Mouse (Mus musculus): ENCODE data around the gene Tex261. TPM values are rescaled to one million over a fixed set of nuclear protein-coding genes. Genes with fewer than 3 reads are reported as not detected.

The Tex261 gene
- polyA plus RNA-seq (2014; fragmentation: Nextera tagmentation; extraction: Ambion mirVana) = 63.5 and 76.4 TPM in 2 replicates

GRCm38 (mm10) chr6:83775638-83776293, at the start of gene Tex261:
Gene Tex261, minus strand, starts transcription at chr6:83775813.
- under 1% methylated on average over 45 of the region's 45 CpGs for whole genome bisulfite sequencing
- Histone ChIP-seq H3K27me3 (replicated peaks; ENCODE audit: control insufficient read depth, insufficient read depth, low read length) (no peaks in the 10 kb centered on the region), H3K4me2 (ENCODE audit: low read length) (peak within 1 kb of the TSS; percentile 79), H3K4me3 (ENCODE audit: low read depth, low read length) (peak within 1 kb of the TSS; percentile 88), H3K27ac (ENCODE audit: low read depth, low read length) (peak within 1 kb of the TSS; percentile 78), H3K4me1 (ENCODE audit: control insufficient read depth, insufficient read depth, low read length) (peaks cover 11% of the 10 kb centered on the region), H3K36me3 (ENCODE audit: control insufficient read depth, insufficient read depth, low read length) (peaks cover 24% of the 10 kb centered on the region), H3K9ac (ENCODE audit: low read length) (peak within 1 kb of the TSS; percentile 96), H3K9me3 (replicated peaks; ENCODE audit: control insufficient read depth, low read length) (no peaks in the 10 kb centered on the region)
- peak; percentile 98 for ATAC-seq
- DNase-seq (ENCODE audit: low spot score) = peak; percentile 92

GRCm38 (mm10) chr6:83821856-83822255, 46.2 kb upstream of the Tex261 start:
- H3K27me3 ChIP-seq (replicated peaks; ENCODE audit: control insufficient read depth, insufficient read depth, low read length) = no peaks in the 10 kb centered on the region
- no peak overlapping the region for H3K27ac ChIP-seq (ENCODE audit: low read depth, low read length)
- DNase-seq (ENCODE audit: low spot score) (peak; percentile 66), ATAC-seq (no peak)
- H3K9ac ChIP-seq (ENCODE audit: low read length) = no peak overlapping the region
- H3K9me3 ChIP-seq (replicated peaks; ENCODE audit: control insufficient read depth, low read length) = no peaks in the 10 kb centered on the region
- H3K4me1 ChIP-seq (ENCODE audit: control insufficient read depth, insufficient read depth, low read length) = peaks cover 4% of the 10 kb centered on the region
- WGBS = 28% methylated on average over 2 of the region's 2 CpGs
- no peaks in the 10 kb centered on the region for H3K36me3 ChIP-seq (ENCODE audit: control insufficient read depth, insufficient read depth, low read length)
- H3K4me3 ChIP-seq (ENCODE audit: low read depth, low read length) = no peak overlapping the region
- H3K4me2 ChIP-seq (ENCODE audit: low read length) = no peak overlapping the region

GRCm38 (mm10) chr6:83820727-83821515, 45.3 kb upstream of the Tex261 start:
- peak; percentile 22 for DNase-seq (ENCODE audit: low spot score)
- no peaks in the 10 kb centered on the region for H3K36me3 ChIP-seq (ENCODE audit: control insufficient read depth, insufficient read depth, low read length)
- no peak overlapping the region for H3K9ac ChIP-seq (ENCODE audit: low read length)
- H3K27ac ChIP-seq (ENCODE audit: low read depth, low read length) = no peak overlapping the region
- H3K4me1 ChIP-seq (ENCODE audit: control insufficient read depth, insufficient read depth, low read length) = peaks cover 4% of the 10 kb centered on the region
- no peaks in the 10 kb centered on the region for H3K27me3 ChIP-seq (replicated peaks; ENCODE audit: control insufficient read depth, insufficient read depth, low read length)
- no peaks in the 10 kb centered on the region for H3K9me3 ChIP-seq (replicated peaks; ENCODE audit: control insufficient read depth, low read length)
- no peak for ATAC-seq
- H3K4me2 ChIP-seq (ENCODE audit: low read length) = no peak overlapping the region
- H3K4me3 ChIP-seq (ENCODE audit: low read depth, low read length) = no peak overlapping the region
- WGBS = 80% methylated on average over 2 of the region's 2 CpGs

- Histone ChIP-seq H3K9ac (ENCODE audit: low read length) (no peak overlapping the region), H3K27ac (ENCODE audit: low read depth, low read length) (no peak overlapping the region), H3K4me2 (ENCODE audit: low read length) (no peak overlapping the region), H3K4me3 (ENCODE audit: low read depth, low read length) (no peak overlapping the region), H3K9me3 (replicated peaks; ENCODE audit: control insufficient read depth, low read length) (no peaks in the 10 kb centered on the region), H3K27me3 (replicated peaks; ENCODE audit: control insufficient read depth, insufficient read depth, low read length) (no peaks in the 10 kb centered on the region), H3K36me3 (ENCODE audit: control insufficient read depth, insufficient read depth, low read length) (peaks cover 6% of the 10 kb centered on the region), H3K4me1 (ENCODE audit: control insufficient read depth, insufficient read depth, low read length) (peaks cover 4% of the 10 kb centered on the region)
- DNase-seq (ENCODE audit: low spot score) (no peak), ATAC-seq (no peak)
- WGBS = 22% methylated on average over 1 of the region's 1 CpGs
These were observed 43.4 kb upstream of the Tex261 start for GRCm38 (mm10) chr6:83818996-83819395.

- DNase-seq (ENCODE audit: low spot score) = no peak
- Histone ChIP-seq H3K4me1 (ENCODE audit: control insufficient read depth, insufficient read depth, low read length) (peaks cover 4% of the 10 kb centered on the region), H3K9ac (ENCODE audit: low read length) (no peak overlapping the region), H3K4me3 (ENCODE audit: low read depth, low read length) (no peak overlapping the region), H3K27ac (ENCODE audit: low read depth, low read length) (no peak overlapping the region), H3K36me3 (ENCODE audit: control insufficient read depth, insufficient read depth, low read length) (peaks cover 18% of the 10 kb centered on the region), H3K27me3 (replicated peaks; ENCODE audit: control insufficient read depth, insufficient read depth, low read length) (no peaks in the 10 kb centered on the region), H3K4me2 (ENCODE audit: low read length) (no peak overlapping the region), H3K9me3 (replicated peaks; ENCODE audit: control insufficient read depth, low read length) (no peaks in the 10 kb centered on the region)
- whole genome bisulfite sequencing = 92% methylated on average over 3 of the region's 3 CpGs
- no peak for ATAC-seq
These were observed 40.2 kb upstream of the Tex261 start for GRCm38 (mm10) chr6:83815801-83816200.

- H3K27ac ChIP-seq (ENCODE audit: low read depth, low read length) = no peak overlapping the region
- 96% methylated on average over 3 of the region's 3 CpGs for WGBS
- no peak overlapping the region for H3K4me2 ChIP-seq (ENCODE audit: low read length)
- ATAC-seq = no peak
- H3K4me1 ChIP-seq (ENCODE audit: control insufficient read depth, insufficient read depth, low read length) = no peaks in the 10 kb centered on the region
- no peaks in the 10 kb centered on the region for H3K9me3 ChIP-seq (replicated peaks; ENCODE audit: control insufficient read depth, low read length)
- no peak for DNase-seq (ENCODE audit: low spot score)
- H3K27me3 ChIP-seq (replicated peaks; ENCODE audit: control insufficient read depth, insufficient read depth, low read length) = no peaks in the 10 kb centered on the region
- H3K36me3 ChIP-seq (ENCODE audit: control insufficient read depth, insufficient read depth, low read length) = peaks cover 65% of the 10 kb centered on the region
- H3K4me3 ChIP-seq (ENCODE audit: low read depth, low read length) = no peak overlapping the region
- H3K9ac ChIP-seq (ENCODE audit: low read length) = no peak overlapping the region
These were observed 27.2 kb upstream of the Tex261 start for GRCm38 (mm10) chr6:83802846-83803245.

GRCm38 (mm10) chr6:83802033-83802432, 26.4 kb upstream of the Tex261 start:
- Histone ChIP-seq H3K9ac (ENCODE audit: low read length) (no peak overlapping the region), H3K9me3 (replicated peaks; ENCODE audit: control insufficient read depth, low read length) (no peaks in the 10 kb centered on the region), H3K27me3 (replicated peaks; ENCODE audit: control insufficient read depth, insufficient read depth, low read length) (no peaks in the 10 kb centered on the region), H3K4me2 (ENCODE audit: low read length) (no peak overlapping the region), H3K27ac (ENCODE audit: low read depth, low read length) (no peak overlapping the region), H3K36me3 (ENCODE audit: control insufficient read depth, insufficient read depth, low read length) (peaks cover 56% of the 10 kb centered on the region), H3K4me3 (ENCODE audit: low read depth, low read length) (no peak overlapping the region), H3K4me1 (ENCODE audit: control insufficient read depth, insufficient read depth, low read length) (no peaks in the 10 kb centered on the region)
- 90% methylated on average over 5 of the region's 5 CpGs for WGBS
- ATAC-seq (no peak), DNase-seq (ENCODE audit: low spot score) (no peak)

- peaks cover 6% of the 10 kb centered on the region for H3K4me1 ChIP-seq (ENCODE audit: control insufficient read depth, insufficient read depth, low read length)
- H3K27ac ChIP-seq (ENCODE audit: low read depth, low read length) = no peak overlapping the region
- DNase-seq (ENCODE audit: low spot score) (no peak), ATAC-seq (no peak)
- 51% methylated on average over 3 of the region's 3 CpGs for WGBS
- H3K27me3 ChIP-seq (replicated peaks; ENCODE audit: control insufficient read depth, insufficient read depth, low read length) = no peaks in the 10 kb centered on the region
- H3K9ac ChIP-seq (ENCODE audit: low read length) = no peak overlapping the region
- H3K4me2 ChIP-seq (ENCODE audit: low read length) = no peak overlapping the region
- no peaks in the 10 kb centered on the region for H3K9me3 ChIP-seq (replicated peaks; ENCODE audit: control insufficient read depth, low read length)
- H3K36me3 ChIP-seq (ENCODE audit: control insufficient read depth, insufficient read depth, low read length) = peaks cover 23% of the 10 kb centered on the region
- no peak overlapping the region for H3K4me3 ChIP-seq (ENCODE audit: low read depth, low read length)
These were observed 21.1 kb upstream of the Tex261 start for GRCm38 (mm10) chr6:83796686-83797085.

- Histone ChIP-seq H3K4me3 (ENCODE audit: low read depth, low read length) (peak overlapping the region; percentile 77), H3K36me3 (ENCODE audit: control insufficient read depth, insufficient read depth, low read length) (peaks cover 12% of the 10 kb centered on the region), H3K27me3 (replicated peaks; ENCODE audit: control insufficient read depth, insufficient read depth, low read length) (no peaks in the 10 kb centered on the region), H3K4me1 (ENCODE audit: control insufficient read depth, insufficient read depth, low read length) (peaks cover 6% of the 10 kb centered on the region), H3K9me3 (replicated peaks; ENCODE audit: control insufficient read depth, low read length) (no peaks in the 10 kb centered on the region), H3K27ac (ENCODE audit: low read depth, low read length) (peak overlapping the region; percentile 96), H3K4me2 (ENCODE audit: low read length) (peak overlapping the region; percentile 83), H3K9ac (ENCODE audit: low read length) (peak overlapping the region; percentile 81)
- ATAC-seq (no peak; the same call in 1 of the 2 replicates), DNase-seq (ENCODE audit: low spot score) (peak; percentile 58)
- 13% methylated on average over 13 of the region's 13 CpGs for WGBS
These were observed 19.9 kb upstream of the Tex261 start for GRCm38 (mm10) chr6:83795492-83795900.

All from forebrain, embryonic 14.5 days (tissue).